Mouse (Mus musculus) liver, embryonic 16.5 days (tissue): Measurements from ENCODE around the gene Rmi2. TPM values are rescaled to one million over a fixed set of nuclear protein-coding genes. Genes with fewer than 3 reads are reported as not detected.

ENCODE experiments used
- ATAC-seq: fragments of 200-750 bp; cut with Nextera tagmentation; 2 replicates; pipeline ENCODE4 v1.8.0; 2017; ENCODE audit warnings: low read depth, mild to moderate bottlenecking, moderate number of reproducible peaks, moderate library complexity
- H3K27ac ChIP-seq: fragments of 300-500 bp; sonication (generic); 2 replicates; pipeline ENCODE4 v1.5.1; 2014; ENCODE audit warnings: mild to moderate bottlenecking, low read length
- H3K27me3 ChIP-seq: fragments of 300-500 bp; sonication (generic); 2 replicates; pipeline ENCODE4 v1.6.1; 2014; ENCODE audit warnings: low read depth, low read length, mixed read lengths; ENCODE audit not compliant: control insufficient read depth, insufficient read depth
- H3K36me3 ChIP-seq: fragments of 300-500 bp; sonication (generic); 2 replicates; pipeline ENCODE4 v1.6.1; 2014; ENCODE audit warnings: mild to moderate bottlenecking; ENCODE audit not compliant: control insufficient read depth, insufficient read depth
- H3K4me1 ChIP-seq: fragments of 300-500 bp; sonication (generic); 2 replicates; pipeline ENCODE4 v1.6.1; 2014; ENCODE audit warnings: low read depth, low read length, mixed read lengths; ENCODE audit not compliant: control insufficient read depth
- H3K4me2 ChIP-seq: fragments of 300-500 bp; sonication (generic); 2 replicates; pipeline ENCODE4 v1.6.1; 2014; ENCODE audit warnings: low read depth, low read length, mixed read lengths
- H3K4me3 ChIP-seq: fragments of 300-500 bp; sonication (generic); 2 replicates; pipeline ENCODE4 v1.5.1; 2014; ENCODE audit warnings: low read depth, mild to moderate bottlenecking, low read length
- H3K9ac ChIP-seq: fragments of 300-500 bp; sonication (generic); 2 replicates; pipeline ENCODE4 v1.6.1; 2014; ENCODE audit warnings: low read depth, low read length
- H3K9me3 ChIP-seq: fragments of 300-500 bp; sonication (generic); replicated peaks from 2 replicates; pipeline ENCODE4 v1.6.1; 2016; ENCODE audit warnings: low read length; ENCODE audit not compliant: control insufficient read depth
- WGBS: fragments of 180-500 bp; shearing (Covaris S2); extraction: QIAGEN DNeasy Blood & Tissue Kit; methylation state at CpG from one replicate; pipeline ENCODE4 v1.1.7; 2014; ENCODE audit not compliant: insufficient replicate concordance; 5-methylcytosine and 5-hydroxymethylcytosine counted together
- polyA plus RNA-seq: library from polyadenylated mRNA; unstranded; fragments of >200 nt; fragmentation: Nextera tagmentation; extraction: Ambion mirVana; gene quantifications from 2 replicates; pipeline ENCODE4 v1.2.1, GENCODE M21; 2015

Rmi2 gene
- polyA plus RNA-seq, 1 experiment from 2014 or later: 1.2 TPM

DNA sequence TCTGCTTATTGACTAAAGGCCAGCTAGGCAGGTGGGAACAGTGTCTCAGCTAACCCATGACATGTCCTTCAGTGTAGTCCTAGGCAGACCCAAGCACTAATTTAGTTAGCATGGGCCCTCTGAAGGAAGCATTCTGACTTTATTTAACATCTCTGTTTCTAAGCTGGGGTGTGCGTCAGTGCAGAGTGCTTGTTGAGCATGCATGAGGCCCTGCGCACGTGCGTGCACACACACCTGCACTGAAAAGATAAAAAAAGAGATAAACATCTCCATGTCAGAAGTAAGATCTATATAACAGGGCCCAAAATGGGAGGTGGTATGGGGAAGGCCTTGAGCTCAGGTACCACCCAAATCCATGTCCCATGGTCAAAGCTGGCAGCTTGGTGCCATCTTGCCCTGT lies 80.2 kb downstream of the Rmi2 start:
- no peak for ATAC-seq
- H3K9ac ChIP-seq: no peak overlapping the region
- no peak overlapping the region for H3K27ac ChIP-seq
- H3K4me3 ChIP-seq: no peak overlapping the region
- no peak overlapping the region for H3K4me2 ChIP-seq
- H3K9me3 ChIP-seq: no peaks in the 10 kb centered on the region
- H3K36me3 ChIP-seq: no peaks in the 10 kb centered on the region
- no peaks in the 10 kb centered on the region for H3K4me1 ChIP-seq
- H3K27me3 ChIP-seq: no peaks in the 10 kb centered on the region
- WGBS: 72% methylated on average over 4 of the region's 4 CpGs

DNA sequence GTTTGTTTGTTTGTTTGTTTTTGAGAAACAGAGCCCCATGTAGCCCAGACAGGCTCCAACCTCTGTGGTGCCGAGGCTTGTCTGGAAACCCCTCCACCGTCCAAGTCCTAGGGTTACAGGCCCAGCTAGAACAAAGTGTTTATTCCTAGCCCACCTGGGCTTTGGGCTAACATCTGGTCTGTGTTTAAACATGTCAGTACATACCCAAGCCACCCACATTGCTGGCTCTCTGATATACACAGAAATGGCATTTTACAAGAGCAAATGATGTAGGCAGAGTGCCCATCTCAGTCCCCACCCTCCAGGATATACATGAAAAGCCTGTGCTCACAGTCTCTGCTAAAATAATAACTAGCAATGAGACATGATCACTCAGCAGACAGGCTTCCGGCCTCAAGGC lies 81.4 kb downstream of the Rmi2 start:
- Histone ChIP-seq H3K36me3 (no peaks in the 10 kb centered on the region), H3K4me2 (no peak overlapping the region), H3K4me3 (no peak overlapping the region), H3K4me1 (no peaks in the 10 kb centered on the region), H3K9ac (no peak overlapping the region), H3K27ac (no peak overlapping the region), H3K27me3 (no peaks in the 10 kb centered on the region), H3K9me3 (no peaks in the 10 kb centered on the region)
- no peak for ATAC-seq
- 70% methylated on average over 3 of the region's 3 CpGs for whole genome bisulfite sequencing

DNA sequence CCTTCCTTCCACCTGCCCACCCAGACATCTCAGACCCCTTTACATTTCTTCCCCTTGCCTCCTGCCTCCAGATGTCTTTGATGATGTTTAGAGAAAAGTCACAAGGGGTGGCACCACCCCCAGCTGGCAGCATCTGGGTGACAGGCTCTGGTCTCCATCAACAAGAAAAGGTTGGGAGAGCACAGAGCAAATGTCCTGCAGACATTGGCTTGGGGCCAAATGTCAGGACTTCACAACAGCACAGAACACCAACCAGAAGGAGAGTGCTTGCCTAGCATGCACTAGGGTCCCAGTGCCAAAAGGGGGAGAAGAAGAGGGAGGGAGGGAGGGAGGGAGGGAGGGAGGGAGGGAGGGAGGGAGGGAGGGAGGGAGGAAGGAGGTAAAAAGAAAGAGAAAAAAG lies 85.0 kb downstream of the Rmi2 start:
- no peak overlapping the region for H3K9ac ChIP-seq
- no peaks in the 10 kb centered on the region for H3K9me3 ChIP-seq
- no peaks in the 10 kb centered on the region for H3K4me1 ChIP-seq
- H3K36me3 ChIP-seq: no peaks in the 10 kb centered on the region
- ATAC-seq: no peak
- no peak overlapping the region for H3K4me2 ChIP-seq
- no peaks in the 10 kb centered on the region for H3K27me3 ChIP-seq
- H3K27ac ChIP-seq: no peak overlapping the region
- H3K4me3 ChIP-seq: no peak overlapping the region

DNA sequence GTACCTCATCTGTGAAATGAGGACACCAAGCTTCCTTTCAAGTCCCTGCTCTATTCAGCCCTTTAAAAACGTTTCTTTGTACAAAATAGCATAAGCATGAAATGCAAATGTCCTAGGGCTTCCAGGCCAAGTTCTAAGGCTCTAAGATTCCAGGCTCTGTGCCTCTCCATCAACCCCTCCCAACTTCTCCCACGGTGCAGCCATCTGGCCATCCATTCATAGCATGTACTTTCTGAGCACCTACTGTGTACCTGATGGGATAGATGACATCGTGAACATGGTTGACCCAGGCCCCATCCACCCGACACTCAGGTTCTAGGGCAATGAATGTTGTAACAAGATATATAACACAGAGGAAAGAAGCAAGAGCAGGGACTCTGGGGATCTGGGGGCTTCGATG lies 88.7 kb downstream of the Rmi2 start:
- H3K4me2 ChIP-seq: no peak overlapping the region
- H3K4me3 ChIP-seq: no peak overlapping the region
- 49% methylated on average over 5 of the region's 5 CpGs for WGBS
- no peak for ATAC-seq
- no peaks in the 10 kb centered on the region for H3K9me3 ChIP-seq
- H3K27ac ChIP-seq: no peak overlapping the region
- H3K27me3 ChIP-seq: no peaks in the 10 kb centered on the region
- H3K4me1 ChIP-seq: no peaks in the 10 kb centered on the region
- no peaks in the 10 kb centered on the region for H3K36me3 ChIP-seq
- no peak overlapping the region for H3K9ac ChIP-seq

DNA sequence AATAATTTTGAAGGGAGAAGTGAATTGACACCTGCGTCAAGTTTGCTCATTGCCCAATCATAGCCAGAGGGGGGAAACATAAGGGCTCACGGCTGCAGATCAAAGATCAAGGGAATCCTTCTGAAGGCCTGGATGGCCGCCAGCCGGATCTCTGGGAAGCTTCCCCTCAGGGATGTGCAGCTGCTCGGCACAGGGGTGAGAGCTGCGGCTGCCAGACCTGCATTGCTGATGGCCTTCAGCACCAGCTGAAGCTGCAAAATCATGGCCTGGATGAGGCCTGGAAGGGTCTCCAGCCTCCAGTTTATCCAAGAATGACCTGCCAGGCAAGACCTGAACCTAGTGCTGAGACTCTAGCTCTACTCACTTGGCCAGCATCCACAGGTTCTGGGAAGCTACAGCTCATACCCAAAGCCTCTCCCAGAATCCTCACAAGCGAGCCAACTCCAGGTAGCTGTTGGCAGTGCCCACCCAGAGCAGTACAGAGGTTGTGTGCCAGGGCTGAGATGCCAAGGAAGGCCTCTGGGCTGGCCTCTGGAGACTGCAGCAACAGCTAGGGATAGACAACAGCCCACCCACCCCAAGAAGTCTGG lies 90.8 kb downstream of the Rmi2 start:
- no peak overlapping the region for H3K4me3 ChIP-seq
- ATAC-seq: no peak
- WGBS: 58% methylated on average over 7 of the region's 7 CpGs
- H3K27me3 ChIP-seq: no peaks in the 10 kb centered on the region
- no peak overlapping the region for H3K4me2 ChIP-seq
- H3K36me3 ChIP-seq: no peaks in the 10 kb centered on the region
- H3K27ac ChIP-seq: no peak overlapping the region
- no peak overlapping the region for H3K9ac ChIP-seq
- H3K4me1 ChIP-seq: no peaks in the 10 kb centered on the region
- no peaks in the 10 kb centered on the region for H3K9me3 ChIP-seq

- Histone ChIP-seq H3K9me3 (no peaks in the 10 kb centered on the region), H3K36me3 (no peaks in the 10 kb centered on the region), H3K27ac (no peak overlapping the region), H3K9ac (no peak overlapping the region), H3K4me2 (no peak overlapping the region), H3K4me3 (no peak overlapping the region), H3K27me3 (no peaks in the 10 kb centered on the region), H3K4me1 (no peaks in the 10 kb centered on the region)
- WGBS: 53% methylated on average over 1 of the region's 1 CpGs
- no peak for ATAC-seq
Observed at GRCm38 (mm10) chr16:10927026-10927425, 92.2 kb downstream of the Rmi2 start.

DNA sequence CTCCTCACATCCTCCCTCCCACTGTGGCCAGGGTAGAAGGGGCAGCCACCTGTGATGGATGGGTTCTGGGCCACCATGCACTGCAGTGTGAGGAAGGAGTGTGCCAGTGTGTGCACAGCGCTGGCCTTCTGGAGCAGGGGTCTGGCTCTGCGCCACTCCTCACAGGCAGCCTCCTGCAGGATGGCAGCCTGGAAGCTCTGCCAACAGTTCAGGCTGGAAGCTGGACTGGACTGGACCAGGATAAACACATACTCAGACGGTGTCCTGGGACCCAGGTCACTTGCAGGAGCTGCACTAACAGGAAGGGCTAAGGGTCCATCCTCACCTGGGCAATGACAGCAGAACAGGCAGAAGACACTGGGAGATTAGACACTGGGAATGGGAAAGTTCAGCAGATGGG lies 98.5 kb downstream of the Rmi2 start:
- Histone ChIP-seq H3K36me3 (no peaks in the 10 kb centered on the region), H3K9me3 (no peaks in the 10 kb centered on the region), H3K4me3 (no peak overlapping the region), H3K4me2 (no peak overlapping the region), H3K27me3 (no peaks in the 10 kb centered on the region), H3K4me1 (no peaks in the 10 kb centered on the region), H3K27ac (no peak overlapping the region), H3K9ac (no peak overlapping the region)
- 68% methylated on average over 3 of the region's 3 CpGs for WGBS
- no peak for ATAC-seq

DNA sequence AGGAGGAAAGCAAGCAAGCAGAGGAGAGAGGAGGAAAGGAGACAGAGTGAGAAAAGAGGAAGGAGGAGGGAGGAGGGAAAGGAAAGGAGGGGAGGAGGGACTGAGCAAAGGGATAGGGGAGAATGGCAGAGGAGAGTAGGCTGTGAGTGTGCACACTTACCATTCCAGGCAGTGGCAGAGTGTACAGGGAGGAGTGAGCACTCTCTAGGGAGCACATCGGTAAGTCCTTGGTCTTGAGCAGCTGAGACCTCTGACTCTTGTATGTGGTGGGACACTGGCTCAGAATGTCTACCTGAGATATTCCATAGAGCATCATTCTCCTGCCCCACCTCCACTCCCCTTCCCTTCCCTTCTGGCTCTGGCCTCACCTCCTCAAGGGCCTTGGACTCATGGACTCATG lies 99.2 kb downstream of the Rmi2 start:
- H3K27me3 ChIP-seq: no peaks in the 10 kb centered on the region
- WGBS: 80% methylated on average over 1 of the region's 1 CpGs
- no peak overlapping the region for H3K27ac ChIP-seq
- H3K4me1 ChIP-seq: no peaks in the 10 kb centered on the region
- H3K9ac ChIP-seq: no peak overlapping the region
- H3K9me3 ChIP-seq: no peaks in the 10 kb centered on the region
- H3K36me3 ChIP-seq: no peaks in the 10 kb centered on the region
- H3K4me3 ChIP-seq: no peak overlapping the region
- H3K4me2 ChIP-seq: no peak overlapping the region
- ATAC-seq: no peak

DNA sequence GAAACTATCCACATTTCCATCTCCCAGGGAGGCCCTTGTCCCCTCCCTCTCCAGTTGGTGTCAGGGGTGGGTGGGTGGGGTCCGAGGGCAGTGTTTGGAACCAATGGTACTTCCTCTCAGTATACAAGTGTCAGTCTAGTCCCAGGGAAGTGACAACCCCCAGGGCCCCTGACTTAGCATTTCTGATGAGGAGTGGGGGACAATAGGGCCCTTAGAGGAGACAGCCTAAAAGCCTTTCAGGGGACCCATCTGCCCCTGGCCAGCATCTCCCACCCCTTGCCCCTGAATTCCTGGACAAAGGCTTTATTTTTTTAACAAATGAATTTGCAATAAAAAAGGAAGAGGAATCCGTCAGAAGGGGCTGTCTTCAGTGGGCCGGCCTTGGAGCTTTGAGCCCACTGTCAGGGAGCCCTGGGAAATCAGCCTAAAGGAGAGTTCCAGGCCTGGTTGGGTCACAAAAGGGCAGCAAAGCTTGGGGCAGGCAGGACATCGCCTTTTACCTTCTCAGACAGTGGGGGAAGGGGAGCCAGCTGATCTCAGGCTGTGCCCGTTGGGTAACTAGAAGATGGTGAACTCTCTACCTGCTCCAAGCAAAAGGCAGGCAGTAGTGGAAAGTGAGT lies 102.0 kb downstream of the Rmi2 start:
- Histone ChIP-seq H3K9me3 (no peaks in the 10 kb centered on the region), H3K36me3 (no peaks in the 10 kb centered on the region), H3K4me3 (no peak overlapping the region), H3K9ac (no peak overlapping the region), H3K4me1 (no peaks in the 10 kb centered on the region), H3K4me2 (no peak overlapping the region), H3K27me3 (no peaks in the 10 kb centered on the region), H3K27ac (no peak overlapping the region)
- 50% methylated on average over 5 of the region's 5 CpGs for WGBS
- no peak for ATAC-seq
